Mouse (Mus musculus) spleen, adult 2 months (tissue): ENCODE data around the gene Prkcg.

Source experiments
- CTCF ChIP-seq: fragments of 200-500 bp; IDR thresholded peaks from 2 replicates; pipeline ENCODE4 v1.5.1; 2011; ENCODE audit warnings: mild to moderate bottlenecking, inconsistent platforms; ENCODE audit not compliant: insufficient read depth, insufficient read length, insufficient replicate concordance; ENCODE audit errors: extremely low read depth
- POLR2A ChIP-seq: fragments of 200-500 bp; IDR thresholded peaks from 2 replicates; pipeline ENCODE4 v1.6.1; 2011; ENCODE audit warnings: low read depth, low read length, inconsistent platforms

DNA sequence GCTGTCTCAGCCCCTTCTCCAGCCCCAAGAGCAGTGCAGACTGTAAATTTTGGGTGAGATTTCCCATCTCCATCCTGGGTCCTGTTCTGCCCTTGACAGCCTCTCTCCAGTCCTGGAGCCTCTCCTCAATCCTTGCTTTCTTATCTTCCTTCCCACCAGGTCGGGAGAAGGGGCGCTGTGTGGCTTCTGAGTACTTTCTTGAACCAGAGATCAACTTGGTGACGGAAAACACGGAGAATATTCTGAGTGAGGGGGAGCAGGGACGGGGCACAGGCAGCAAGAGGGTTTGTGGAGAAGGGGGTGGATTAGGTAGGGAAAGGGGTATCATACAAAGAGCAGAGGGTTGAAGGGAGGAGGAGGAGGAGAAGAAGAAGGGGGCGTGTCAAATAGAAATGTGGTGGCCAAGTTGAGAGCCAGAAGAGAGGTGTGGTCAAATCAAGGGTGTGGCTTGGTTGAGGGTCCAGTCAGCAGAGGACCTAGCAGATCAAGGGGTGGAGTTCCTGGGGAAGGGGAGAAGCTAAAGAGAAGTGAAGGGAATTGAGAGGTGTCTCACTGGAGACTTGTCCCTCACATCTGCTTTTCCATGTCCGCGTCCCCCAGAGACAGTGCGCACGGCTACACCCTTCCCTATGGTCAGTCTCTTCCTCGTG, 49.4 kb downstream of the Prkcg start:
- TF ChIP-seq POLR2A (no peak), CTCF (no peak)
